In genomic region chr3:35342584-35342983, GRCm38 (mm10) we compare ENCODE assay signal across 12 mouse cellular contexts.
DNase-seq lines count a peak whose midpoint lies in the region; ATAC-seq lines count a peak whose summit lies in the region.
"Had no signal": no experiment of that assay in that cellular context is flagged by ENCODE, and none has a peak within 500 bp of the region (broad histone marks: within the 10 kb centered on the region; RNA-seq: fewer than 3 reads in every experiment).

No protein-coding gene starts in this region.

- H3K9me3 ChIP-seq in neural tube, embryonic 13.5 days: no peaks in the 10 kb centered on the region
- no peaks in the 10 kb centered on the region for H3K9me3 ChIP-seq in forebrain, embryonic 16.5 days (ENCODE audit: control insufficient read depth, low read length)

- no peak overlapping the region for H3K4me3 ChIP-seq in neural tube, embryonic 13.5 days
- no peak overlapping the region for H3K4me3 ChIP-seq in forebrain, embryonic 16.5 days (replicated peaks; ENCODE audit: low read length)

- H3K4me1 ChIP-seq in neural tube, embryonic 13.5 days (replicated peaks): peaks cover 35% of the 10 kb centered on the region
- H3K4me1 ChIP-seq in forebrain, embryonic 16.5 days (replicated peaks; ENCODE audit: control insufficient read depth, insufficient read depth, low read length): peaks cover 20% of the 10 kb centered on the region

- no peaks in the 10 kb centered on the region for H3K27me3 ChIP-seq in neural tube, embryonic 13.5 days
- H3K27me3 ChIP-seq in forebrain, embryonic 16.5 days (replicated peaks; ENCODE audit: control insufficient read depth, insufficient read depth, low read length): no peaks in the 10 kb centered on the region

- DNase-seq in neural tube, embryonic 10.5 days (ENCODE audit: extremely low spot score, low spot score): no peak
- peak; percentile 76 to 78 for DNase-seq in left cerebral cortex, adult 9 months (ENCODE audit: low spot score in 2 of 2)
- DNase-seq in right cerebral cortex, postnatal 36 days (ENCODE audit: low spot score in 2 of 2): peak; percentile 69 to 85
- no peak for DNase-seq in adrenal gland, postnatal 4 days (ENCODE audit: low spot score in 2 of 2)
- DNase-seq in heart, adult 9 months (ENCODE audit: low spot score in 2 of 2): no peak
- DNase-seq: adrenal gland, postnatal 14 days; gastrocnemius, postnatal 14 days; kidney, adult 18-20 months had no signal

- H3K27ac ChIP-seq in neural tube, embryonic 13.5 days (replicated peaks): peak overlapping the region; percentile 87
- peak overlapping the region; percentile 90; the same call in 1 of the 2 replicates for H3K27ac ChIP-seq in forebrain, embryonic 16.5 days (ENCODE audit: low read length)
- H3K27ac ChIP-seq: liver, embryonic 14.5 days had no signal

- H3K9ac ChIP-seq in neural tube, embryonic 13.5 days: no peak overlapping the region
- H3K9ac ChIP-seq in forebrain, embryonic 16.5 days (replicated peaks; ENCODE audit: low read depth, low read length): no peak overlapping the region
- H3K9ac ChIP-seq: liver, embryonic 14.5 days had no signal

- ATAC-seq in neural tube, embryonic 13.5 days (ENCODE audit: low read depth): no peak
- no peak for ATAC-seq in forebrain, embryonic 16.5 days
- ATAC-seq in activated CD4-positive, CD25-positive, alpha-beta regulatory T cell, adult 4 months: no peak

- no peaks in the 10 kb centered on the region for H3K36me3 ChIP-seq in neural tube, embryonic 13.5 days
- H3K36me3 ChIP-seq in forebrain, embryonic 16.5 days (ENCODE audit: control insufficient read depth, insufficient read depth): no peaks in the 10 kb centered on the region

- WGBS in neural tube, embryonic 13.5 days: 41% methylated on average over 4 of the region's 4 CpGs
- WGBS in forebrain, embryonic 16.5 days: 32% methylated on average over 4 of the region's 4 CpGs

- no peak overlapping the region for H3K4me2 ChIP-seq in neural tube, embryonic 13.5 days
- H3K4me2 ChIP-seq in forebrain, embryonic 16.5 days (ENCODE audit: low read length): no peak overlapping the region

Comparison
In these comparisons a context has a peak if more than half of its experiments do, and no peak if none do; other contexts are left out.
1. DNase-seq: peak in left cerebral cortex, adult 9 months (2 of 2) and right cerebral cortex, postnatal 36 days (2 of 2); none in neural tube, embryonic 10.5 days (single experiment), adrenal gland, postnatal 4 days (0 of 2) and heart, adult 9 months (0 of 2).